Mouse (Mus musculus) gastrocnemius, adult 2 months (tissue): ENCODE measurements around the gene Arrdc2. TPM values are rescaled to one million over a fixed set of nuclear protein-coding genes. Genes with fewer than 3 reads are reported as not detected.
"Not testable (repeated sequence)": the region's sequence is repeated elsewhere in the genome, so short reads cannot be mapped to it uniquely, and the experiment has no call there.

Experiments used
- DNase-seq: peaks from one replicate; pipeline ENCODE4 v3.0.0; 2022
- H3K27ac ChIP-seq: fragments of 200-600 bp; 2 replicates; pipeline ENCODE4 v1.8.1; 2022; ENCODE audit warnings: mild to moderate bottlenecking
- H3K4me3 ChIP-seq: fragments of 200-600 bp; 2 replicates; pipeline ENCODE4 v1.8.1; 2022; ENCODE audit warnings: mild to moderate bottlenecking, moderate library complexity
- CTCF ChIP-seq: fragments of 200-600 bp; IDR thresholded peaks from 2 replicates; pipeline ENCODE4 v1.8.1; 2022; ENCODE audit warnings: antibody characterized with exemption, mild to moderate bottlenecking, moderate library complexity
- intact Hi-C: fragments of 180-260 bp; cut with DNase I; formaldehyde crosslinking; loops from one replicate; pipeline ENCODE4 v1.15.1; 2025
- total RNA-seq, 2 experiments: library from RNA; stranded (reverse); gene quantifications; 2 replicates each; pipeline ENCODE4 v1.2.3; 2021

Arrdc2 gene
- total RNA-seq, 2 experiments from 2014 or later = 66.5 to 182 TPM

- DNase-seq = peak; percentile 90
- Histone ChIP-seq H3K27ac (peak overlapping the region; percentile 94), H3K4me3 (no peak overlapping the region)
- no peak for TF ChIP-seq CTCF
- intact Hi-C loops = no loop called here
These were observed 8.0 kb downstream of the Arrdc2 start for GRCm38 (mm10) chr8:70831517-70831916.

- TF ChIP-seq CTCF = no peak
- DNase-seq = no peak
- intact Hi-C loops = no loop called here
- no peak overlapping the region for H3K27ac ChIP-seq
- H3K4me3 ChIP-seq = no peak overlapping the region
These were observed 11.7 kb downstream of the Arrdc2 start for GRCm38 (mm10) chr8:70827796-70828195.

DNA sequence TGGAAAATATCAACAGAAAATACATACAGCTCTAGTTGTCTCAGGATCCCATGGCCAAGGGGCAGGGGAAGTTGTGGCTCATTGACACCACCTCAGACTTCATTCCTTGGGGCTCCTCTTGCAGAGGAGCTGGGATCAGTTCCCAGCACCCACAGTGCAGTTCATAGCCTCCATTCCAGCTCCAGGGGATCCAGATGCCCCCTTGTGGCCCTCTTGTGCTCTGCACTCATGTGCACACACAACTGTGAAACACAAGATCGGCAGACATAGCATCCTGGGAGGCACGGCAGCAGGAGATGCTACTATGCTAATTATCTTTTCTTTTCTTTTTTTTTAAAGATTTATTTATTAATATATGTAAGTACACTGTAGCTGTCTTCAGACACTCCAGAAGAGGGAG, 12.5 kb downstream of the Arrdc2 start:
- H3K4me3 ChIP-seq = no peak overlapping the region
- DNase-seq = no peak
- peak overlapping the region; percentile 84 for H3K27ac ChIP-seq
- TF ChIP-seq CTCF = peak; percentile 35
- intact Hi-C loops = no loop called here

- no peak for TF ChIP-seq CTCF
- intact Hi-C loops = no loop called here
- Histone ChIP-seq H3K27ac (peak overlapping the region; percentile 84), H3K4me3 (no peak overlapping the region)
- DNase-seq = peak; percentile 79
These were observed 13.7 kb downstream of the Arrdc2 start for GRCm38 (mm10) chr8:70825816-70826215.

- DNase-seq = peak; percentile 59
- peak overlapping the region; percentile 46 for H3K4me3 ChIP-seq
- H3K27ac ChIP-seq = peak overlapping the region; percentile 84
- no peak for TF ChIP-seq CTCF
- intact Hi-C loops = no loop called here
These were observed 15.7 kb downstream of the Arrdc2 start for GRCm38 (mm10) chr8:70823802-70824201.

DNA sequence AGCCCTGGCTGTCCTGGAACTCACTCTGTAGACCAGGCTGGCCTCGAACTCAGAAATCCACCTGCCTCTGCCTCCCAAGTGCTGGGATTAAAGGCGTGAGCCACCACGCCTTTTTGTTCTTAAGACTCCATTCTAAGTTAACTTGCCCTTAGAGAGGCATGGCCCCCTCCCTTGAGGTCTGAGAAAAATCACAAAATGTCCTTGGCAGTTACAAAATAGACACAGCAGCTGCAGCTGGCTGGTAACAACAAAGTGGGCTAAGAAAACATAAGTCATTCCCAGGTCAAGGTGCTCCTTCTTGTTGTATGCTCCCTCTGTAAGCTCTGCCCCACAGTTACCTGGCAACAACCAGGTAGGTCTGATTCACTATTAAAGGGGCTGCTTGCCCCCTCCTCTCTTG, 16.9 kb downstream of the Arrdc2 start:
- H3K27ac ChIP-seq = peak overlapping the region; percentile 84
- intact Hi-C loops, DNase-seq, H3K4me3 ChIP-seq: not testable (repeated sequence)

GRCm38 (mm10) chr8:70821992-70822391, 17.5 kb downstream of the Arrdc2 start:
- intact Hi-C loops = loop anchor here (1.0 to 2.0 kb wide), 2 partner anchors 19 to 47 kb away; no protein-coding TSS in a partner anchor
- H3K4me3 ChIP-seq = no peak overlapping the region; the same call in 1 of the 2 replicates
- no peak for DNase-seq
- H3K27ac ChIP-seq = peak overlapping the region; percentile 49
- TF ChIP-seq CTCF = no peak

GRCm38 (mm10) chr8:70821399-70821962, 18.0 kb downstream of the Arrdc2 start:
- intact Hi-C loops = loop anchor here (1.0 to 2.0 kb wide), 2 partner anchors 20 to 47 kb away; no protein-coding TSS in a partner anchor
- peak; percentile 97 for TF ChIP-seq CTCF
- H3K4me3 ChIP-seq = no peak overlapping the region; the same call in 1 of the 2 replicates
- H3K27ac ChIP-seq = peak overlapping the region; percentile 49
- DNase-seq = peak; percentile 81

DNA sequence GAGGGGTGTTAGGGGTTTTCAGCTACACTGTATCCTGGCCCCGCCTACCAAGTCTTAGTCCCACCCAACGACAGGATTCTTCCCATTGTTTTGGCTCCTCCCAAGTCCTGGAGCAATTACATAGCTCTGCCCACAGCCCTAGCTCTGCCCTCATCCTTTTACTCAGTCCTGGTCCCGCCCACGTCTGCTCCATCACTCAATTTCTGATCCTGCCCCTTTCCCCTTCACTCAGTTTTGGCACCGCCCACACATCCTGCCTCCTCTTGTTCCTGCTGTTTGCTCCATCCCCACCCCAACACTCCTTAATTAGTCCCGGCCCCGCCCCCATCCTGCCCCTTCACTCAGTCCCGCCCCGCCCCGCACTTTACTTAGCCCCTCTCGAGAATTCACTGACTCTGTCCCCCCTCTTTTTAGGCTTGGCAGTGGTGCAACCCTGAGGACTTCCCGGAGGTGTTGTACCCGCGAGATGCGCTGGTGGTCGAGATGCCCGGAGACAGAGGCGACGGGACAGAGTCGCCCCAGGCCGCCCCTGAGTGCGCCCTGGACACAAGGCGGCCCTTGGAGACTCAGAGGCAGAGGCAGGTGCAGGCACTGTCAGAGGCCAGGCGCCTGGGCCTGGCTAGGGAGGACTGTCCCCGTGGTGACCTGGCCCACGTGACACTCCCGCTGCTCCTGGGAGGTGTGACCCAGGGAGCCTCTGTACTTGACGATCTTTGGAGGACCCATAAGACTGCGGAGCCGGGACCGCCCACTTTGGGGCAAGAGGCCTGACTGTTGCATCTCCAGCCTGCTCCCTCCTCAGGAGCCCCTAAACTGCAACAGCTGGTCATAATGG, 19.2 kb downstream of the Arrdc2 start:
- H3K27ac ChIP-seq = peak overlapping the region; percentile 74
- no peak for TF ChIP-seq CTCF
- peak; percentile 75 for DNase-seq

GRCm38 (mm10) chr8:70816679-70817078, 22.8 kb downstream of the Arrdc2 start:
- intact Hi-C loops = no loop called here
- no peak for TF ChIP-seq CTCF
- H3K27ac ChIP-seq = no peak overlapping the region
- peak; percentile 71 for DNase-seq
- peak overlapping the region; percentile 49 for H3K4me3 ChIP-seq

More for the DNA sequence above, 19.2 kb downstream of the Arrdc2 start:
- intact Hi-C loops = loop anchor here (2.0 kb wide), 1 partner anchor 48 kb away; no protein-coding TSS in a partner anchor
- peak overlapping the region; percentile 55 for H3K4me3 ChIP-seq

DNA sequence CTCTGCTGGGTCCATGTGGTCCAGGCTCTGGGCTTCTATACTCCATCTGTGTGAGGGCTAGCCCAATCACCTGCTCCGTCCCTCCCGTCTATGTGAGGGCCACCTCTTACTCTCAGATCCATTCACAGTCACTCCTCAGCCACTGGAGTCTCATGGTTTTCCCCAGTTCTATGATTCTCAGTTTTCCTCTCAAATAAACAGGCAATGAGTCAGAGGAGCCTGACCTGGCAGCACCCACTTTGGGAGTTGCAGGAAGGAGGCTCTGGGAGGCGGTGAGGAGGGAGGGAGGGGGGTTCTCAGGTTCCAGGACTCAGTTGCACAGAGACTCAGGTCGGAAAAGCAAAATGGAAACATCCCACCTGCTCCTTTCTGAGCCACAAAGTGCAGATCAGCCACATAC, 26.6 kb downstream of the Arrdc2 start:
- H3K27ac ChIP-seq = no peak overlapping the region
- intact Hi-C loops = no loop called here

GRCm38 (mm10) chr8:70812055-70812454, 27.5 kb downstream of the Arrdc2 start:
- intact Hi-C loops = no loop called here
- TF ChIP-seq CTCF = no peak
- DNase-seq = no peak
- Histone ChIP-seq H3K4me3 (no peak overlapping the region), H3K27ac (no peak overlapping the region)

More for the DNA sequence above, 26.6 kb downstream of the Arrdc2 start:
- no peak for TF ChIP-seq CTCF
- H3K4me3 ChIP-seq = no peak overlapping the region
- DNase-seq = no peak

DNA sequence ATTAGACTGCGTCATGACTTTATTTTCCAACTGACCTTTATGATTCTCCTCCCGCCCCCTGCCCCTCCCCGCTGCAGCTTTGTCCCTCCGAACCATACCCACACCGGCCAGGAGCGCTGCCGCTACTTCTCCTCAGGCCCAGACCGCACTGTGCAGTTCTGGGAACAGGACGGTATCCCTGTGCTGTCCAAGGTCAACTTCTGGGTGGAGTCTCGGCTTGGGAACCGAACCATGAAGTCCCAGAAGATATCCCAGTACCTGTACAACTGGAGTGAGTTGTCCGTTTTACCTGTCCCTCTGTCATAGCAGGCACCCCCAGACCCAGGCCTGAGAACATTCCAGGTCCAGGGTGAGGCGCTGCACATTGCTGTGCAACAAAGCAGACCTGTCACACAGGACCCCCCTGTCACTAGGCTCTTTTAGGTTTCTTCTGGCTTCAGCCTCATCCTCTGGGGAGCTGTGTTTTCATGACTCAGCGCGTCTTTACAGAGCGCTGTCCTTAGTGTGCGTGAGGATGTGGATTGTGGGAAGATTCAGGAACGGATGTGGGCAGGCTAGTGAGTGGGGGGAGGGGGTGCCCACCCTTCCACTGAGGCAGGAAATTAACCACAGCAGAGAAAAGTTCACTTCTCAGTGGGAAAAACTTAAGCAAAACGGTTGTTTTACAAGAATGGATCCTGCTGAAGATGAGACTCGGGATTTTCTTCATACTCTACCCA, 28.4 kb downstream of the Arrdc2 start:
- TF ChIP-seq CTCF = no peak
- no peak overlapping the region for H3K4me3 ChIP-seq
- no peak for DNase-seq
- intact Hi-C loops = no loop called here
- no peak overlapping the region for H3K27ac ChIP-seq
